Mouse (Mus musculus) lung, postnatal 0 days (tissue): ENCODE data around the gene Pde3a.

ENCODE experiments used
- CTCF ChIP-seq: IDR thresholded peaks from 2 replicates; pipeline ENCODE4 v1.5.1; 2016; ENCODE audit warnings: antibody characterized with exemption, mild to moderate bottlenecking
- EP300 ChIP-seq: IDR thresholded peaks from 2 replicates; pipeline ENCODE4 v1.6.1; 2016; ENCODE audit warnings: antibody characterized with exemption, mild to moderate bottlenecking, control low read depth

DNA sequence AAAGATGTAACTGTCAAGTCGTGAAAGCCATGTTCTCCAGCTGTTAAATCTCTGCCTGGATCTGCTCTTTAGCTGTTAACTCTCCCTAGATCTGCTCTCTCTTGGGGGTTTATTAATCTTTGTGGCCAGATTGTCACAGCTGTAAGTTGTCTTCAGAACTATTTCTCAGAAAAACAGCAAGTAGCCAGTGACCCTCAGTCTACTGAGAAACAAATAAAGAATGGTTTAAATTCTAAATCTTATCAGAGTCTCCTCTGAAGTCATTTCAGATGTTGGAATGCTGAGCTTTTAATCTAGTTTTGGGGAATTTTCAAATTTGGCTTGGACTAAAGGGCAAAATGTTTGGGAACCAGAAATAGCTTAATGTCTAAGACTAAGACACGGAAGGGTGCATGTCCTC, 92.3 kb downstream of the Pde3a start:
- peak; percentile 58 for TF ChIP-seq EP300
- TF ChIP-seq CTCF: no peak
